Mouse (Mus musculus): ENCODE measurements around the gene Serpina3b. TPM values are rescaled to one million over a fixed set of nuclear protein-coding genes. Genes with fewer than 3 reads are reported as not detected.

Gene Serpina3b
- 0.05 TPM in 1 of 2 replicates, not detected in the other for polyA plus RNA-seq (2015; fragmentation: Nextera tagmentation; extraction: Ambion mirVana)

GRCm38 (mm10) chr12:104127696-104128095, at the start of gene Serpina3b:
Gene Serpina3b (plus strand): TSS chr12:104127996.
- no peak for TF ChIP-seq EP300 (optimal IDR thresholded peaks at IDR 0.05)
- TF ChIP-seq CTCF (IDR thresholded peaks at IDR 0.05; ENCODE audit: low read depth) = no peak
- no peaks in the 10 kb centered on the region for H3K27me3 ChIP-seq (ENCODE audit: control insufficient read depth, insufficient read depth, low read length)
- DNase-seq (ENCODE audit: low spot score) (no peak), ATAC-seq (ENCODE audit: low FRiP score, low TSS enrichment) (no peak)
- H3K4me3 ChIP-seq (ENCODE audit: low read depth, low read length) = no peak within 1 kb of the TSS
- H3K4me1 ChIP-seq (replicated peaks; ENCODE audit: control insufficient read depth, insufficient read depth) = no peaks in the 10 kb centered on the region
- no peak within 1 kb of the TSS for H3K27ac ChIP-seq (replicated peaks)
- no peak within 1 kb of the TSS for H3K4me2 ChIP-seq (replicated peaks; ENCODE audit: low read depth)
- 73% methylated on average over 5 of the region's 5 CpGs for WGBS
- H3K9ac ChIP-seq (ENCODE audit: low read length) = no peak within 1 kb of the TSS
- no peaks in the 10 kb centered on the region for H3K36me3 ChIP-seq (ENCODE audit: control insufficient read depth, insufficient read depth, low read length)
- H3K9me3 ChIP-seq (ENCODE audit: control insufficient read depth, low read length) = no peaks in the 10 kb centered on the region

- no peak for ATAC-seq (ENCODE audit: low FRiP score, low TSS enrichment)
- no peak overlapping the region for H3K4me3 ChIP-seq (ENCODE audit: low read depth, low read length)
- TF ChIP-seq EP300 (optimal IDR thresholded peaks at IDR 0.05) (no peak), CTCF (IDR thresholded peaks at IDR 0.05; ENCODE audit: low read depth) (no peak)
- H3K9me3 ChIP-seq (ENCODE audit: control insufficient read depth, low read length) = no peaks in the 10 kb centered on the region
- H3K27ac ChIP-seq (replicated peaks) = no peak overlapping the region
- H3K4me2 ChIP-seq (replicated peaks; ENCODE audit: low read depth) = no peak overlapping the region
- H3K27me3 ChIP-seq (ENCODE audit: control insufficient read depth, insufficient read depth, low read length) = no peaks in the 10 kb centered on the region
- no peak for DNase-seq (ENCODE audit: low spot score)
- no peaks in the 10 kb centered on the region for H3K36me3 ChIP-seq (ENCODE audit: control insufficient read depth, insufficient read depth, low read length)
- H3K9ac ChIP-seq (ENCODE audit: low read length) = no peak overlapping the region
- 69% methylated on average over 2 of the region's 2 CpGs for WGBS
- H3K4me1 ChIP-seq (replicated peaks; ENCODE audit: control insufficient read depth, insufficient read depth) = no peaks in the 10 kb centered on the region
These were observed 37.7 kb upstream of the Serpina3b start for GRCm38 (mm10) chr12:104090119-104090518.

- no peak for DNase-seq (ENCODE audit: low spot score)
- H3K27me3 ChIP-seq (ENCODE audit: control insufficient read depth, insufficient read depth, low read length) = no peaks in the 10 kb centered on the region
- no peak overlapping the region for H3K4me3 ChIP-seq (ENCODE audit: low read depth, low read length)
- no peaks in the 10 kb centered on the region for H3K9me3 ChIP-seq (ENCODE audit: control insufficient read depth, low read length)
- no peak overlapping the region for H3K27ac ChIP-seq (replicated peaks)
- H3K4me2 ChIP-seq (replicated peaks; ENCODE audit: low read depth) = no peak overlapping the region
- no peak overlapping the region for H3K9ac ChIP-seq (ENCODE audit: low read length)
- no peak for ATAC-seq (ENCODE audit: low FRiP score, low TSS enrichment)
- WGBS = 87% methylated on average over 1 of the region's 1 CpGs
- H3K4me1 ChIP-seq (replicated peaks; ENCODE audit: control insufficient read depth, insufficient read depth) = no peaks in the 10 kb centered on the region
- no peaks in the 10 kb centered on the region for H3K36me3 ChIP-seq (ENCODE audit: control insufficient read depth, insufficient read depth, low read length)
- TF ChIP-seq CTCF (IDR thresholded peaks at IDR 0.05; ENCODE audit: low read depth) = no peak
- TF ChIP-seq EP300 (optimal IDR thresholded peaks at IDR 0.05) = no peak
These were observed 36.5 kb upstream of the Serpina3b start for GRCm38 (mm10) chr12:104091303-104091702.

- DNase-seq (ENCODE audit: low spot score) = no peak
- TF ChIP-seq CTCF (IDR thresholded peaks at IDR 0.05; ENCODE audit: low read depth) = no peak
- no peak for TF ChIP-seq EP300 (optimal IDR thresholded peaks at IDR 0.05)
- no peaks in the 10 kb centered on the region for H3K4me1 ChIP-seq (replicated peaks; ENCODE audit: control insufficient read depth, insufficient read depth)
- no peak within 1 kb of the TSS for H3K4me3 ChIP-seq (ENCODE audit: low read depth, low read length)
- H3K9ac ChIP-seq (ENCODE audit: low read length) = no peak within 1 kb of the TSS
- 79% methylated on average over 6 of the region's 6 CpGs for WGBS
- no peaks in the 10 kb centered on the region for H3K9me3 ChIP-seq (ENCODE audit: control insufficient read depth, low read length)
- H3K27ac ChIP-seq (replicated peaks) = no peak within 1 kb of the TSS
- H3K27me3 ChIP-seq (ENCODE audit: control insufficient read depth, insufficient read depth, low read length) = no peaks in the 10 kb centered on the region
- H3K36me3 ChIP-seq (ENCODE audit: control insufficient read depth, insufficient read depth, low read length) = no peaks in the 10 kb centered on the region
- ATAC-seq (ENCODE audit: low FRiP score, low TSS enrichment) = no peak
- no peak within 1 kb of the TSS for H3K4me2 ChIP-seq (replicated peaks; ENCODE audit: low read depth)
These were observed 27.0 kb upstream of the Serpina3b start, which contains the start of gene Serpina5 for GRCm38 (mm10) chr12:104100768-104101167. Gene Serpina5 (plus strand): TSS chr12:104101113.

- no peak for TF ChIP-seq CTCF (IDR thresholded peaks at IDR 0.05; ENCODE audit: low read depth)
- no peak for TF ChIP-seq EP300 (optimal IDR thresholded peaks at IDR 0.05)
- H3K4me3 ChIP-seq (ENCODE audit: low read depth, low read length) = no peak overlapping the region
- H3K36me3 ChIP-seq (ENCODE audit: control insufficient read depth, insufficient read depth, low read length) = no peaks in the 10 kb centered on the region
- no peak overlapping the region for H3K9ac ChIP-seq (ENCODE audit: low read length)
- no peaks in the 10 kb centered on the region for H3K27me3 ChIP-seq (ENCODE audit: control insufficient read depth, insufficient read depth, low read length)
- H3K27ac ChIP-seq (replicated peaks) = no peak overlapping the region
- ATAC-seq (ENCODE audit: low FRiP score, low TSS enrichment) = no peak
- DNase-seq (ENCODE audit: low spot score) = no peak
- no peak overlapping the region for H3K4me2 ChIP-seq (replicated peaks; ENCODE audit: low read depth)
- no peaks in the 10 kb centered on the region for H3K4me1 ChIP-seq (replicated peaks; ENCODE audit: control insufficient read depth, insufficient read depth)
- H3K9me3 ChIP-seq (ENCODE audit: control insufficient read depth, low read length) = no peaks in the 10 kb centered on the region
These were observed 21.9 kb upstream of the Serpina3b start for GRCm38 (mm10) chr12:104105847-104106246.

- ATAC-seq (ENCODE audit: low FRiP score, low TSS enrichment) = no peak
- no peak overlapping the region for H3K4me2 ChIP-seq (replicated peaks; ENCODE audit: low read depth)
- DNase-seq (ENCODE audit: low spot score) = no peak
- H3K9ac ChIP-seq (ENCODE audit: low read length) = no peak overlapping the region
- H3K36me3 ChIP-seq (ENCODE audit: control insufficient read depth, insufficient read depth, low read length) = no peaks in the 10 kb centered on the region
- TF ChIP-seq CTCF (IDR thresholded peaks at IDR 0.05; ENCODE audit: low read depth) = no peak
- no peaks in the 10 kb centered on the region for H3K9me3 ChIP-seq (ENCODE audit: control insufficient read depth, low read length)
- no peak overlapping the region for H3K4me3 ChIP-seq (ENCODE audit: low read depth, low read length)
- no peaks in the 10 kb centered on the region for H3K4me1 ChIP-seq (replicated peaks; ENCODE audit: control insufficient read depth, insufficient read depth)
- no peak overlapping the region for H3K27ac ChIP-seq (replicated peaks)
- H3K27me3 ChIP-seq (ENCODE audit: control insufficient read depth, insufficient read depth, low read length) = no peaks in the 10 kb centered on the region
These were observed 20.9 kb upstream of the Serpina3b start for GRCm38 (mm10) chr12:104106919-104107318.
